Mouse (Mus musculus): ENCODE measurements around the gene Gpr179. TPM values are rescaled to one million over a fixed set of nuclear protein-coding genes. Genes with fewer than 3 reads are reported as not detected.
A peak's percentile ranks its signal among the peaks of the same experiment; 100 is the strongest.
"Not testable (repeated sequence)": the region's sequence is repeated elsewhere in the genome, so short reads cannot be mapped to it uniquely, and the experiment has no call there.

Gpr179 gene
- polyA plus RNA-seq, 1 experiment from 2014 or later, result 0.03 TPM

GRCm38 (mm10) chr11:97325224-97325623, 26.7 kb downstream of the Gpr179 start:
- H3K4me3 ChIP-seq (ENCODE audit: low read depth, low read length), result no peak overlapping the region
- H3K4me2 ChIP-seq (ENCODE audit: low read depth, low read length, severe bottlenecking), result no peak overlapping the region
- H3K9ac ChIP-seq (ENCODE audit: low read length), result no peak overlapping the region
- DNase-seq (ENCODE audit: low spot score) (no peak), ATAC-seq (replicated peaks; ENCODE audit: low FRiP score) (no peak)
- no peaks in the 10 kb centered on the region for H3K4me1 ChIP-seq (replicated peaks; ENCODE audit: control insufficient read depth, insufficient read depth, low read length)
- WGBS, result 75% methylated on average over 1 of the region's 1 CpGs
- H3K27ac ChIP-seq (ENCODE audit: low read depth, low read length), result no peak overlapping the region
- no peaks in the 10 kb centered on the region for H3K9me3 ChIP-seq (ENCODE audit: control insufficient read depth, low read length)
- no peaks in the 10 kb centered on the region for H3K27me3 ChIP-seq (ENCODE audit: control insufficient read depth, insufficient read depth, low read length)
- H3K36me3 ChIP-seq (ENCODE audit: control insufficient read depth, insufficient read depth, low read length), result peaks cover 4% of the 10 kb centered on the region; the same call in 1 of the 2 replicates

DNA sequence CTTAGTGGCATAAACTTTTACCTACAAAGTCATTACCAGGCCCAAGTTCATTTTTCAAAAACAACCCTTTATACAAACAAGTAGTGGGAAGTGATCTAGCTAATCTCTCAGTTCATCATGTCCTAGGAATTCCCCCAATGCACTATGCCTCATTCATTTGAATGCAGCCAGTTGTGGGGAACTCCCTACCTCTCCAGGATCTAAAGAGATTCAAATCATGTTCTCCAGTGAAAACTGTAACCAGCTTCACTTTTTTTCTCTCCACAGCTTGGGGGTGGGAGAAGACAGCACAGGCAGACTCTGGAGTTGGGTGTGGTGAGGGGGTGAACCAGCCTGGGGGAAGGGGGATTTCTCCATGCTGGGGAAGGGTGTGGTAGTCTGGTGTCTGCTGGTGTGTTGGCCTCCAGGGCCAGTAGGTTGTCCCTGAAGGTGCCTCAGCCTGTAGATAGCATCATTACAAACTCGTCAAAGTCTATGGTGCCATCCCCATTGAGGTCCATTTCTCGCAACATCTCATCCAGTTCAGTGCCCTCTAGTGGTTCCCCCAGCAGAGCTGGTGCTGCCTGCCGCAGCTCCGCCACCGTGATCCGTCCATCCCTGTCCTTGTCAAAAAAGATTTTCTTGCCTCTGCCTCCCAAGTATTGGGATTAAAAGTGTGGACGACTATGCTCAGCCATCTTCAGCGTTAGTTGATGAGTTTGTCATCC, 29.8 kb downstream of the Gpr179 start:
- not testable (repeated sequence) for H3K27me3 ChIP-seq (ENCODE audit: control insufficient read depth, insufficient read depth, low read length); H3K4me3 ChIP-seq (ENCODE audit: low read depth, low read length); ATAC-seq (replicated peaks; ENCODE audit: low FRiP score); H3K36me3 ChIP-seq (ENCODE audit: control insufficient read depth, insufficient read depth, low read length); H3K9ac ChIP-seq (ENCODE audit: low read length); H3K27ac ChIP-seq (ENCODE audit: low read depth, low read length); H3K4me2 ChIP-seq (ENCODE audit: low read depth, low read length, severe bottlenecking); DNase-seq (ENCODE audit: low spot score); H3K9me3 ChIP-seq (ENCODE audit: control insufficient read depth, low read length); H3K4me1 ChIP-seq (replicated peaks; ENCODE audit: control insufficient read depth, insufficient read depth, low read length)
- 82% methylated on average over 8 of the region's 8 CpGs for WGBS

DNA sequence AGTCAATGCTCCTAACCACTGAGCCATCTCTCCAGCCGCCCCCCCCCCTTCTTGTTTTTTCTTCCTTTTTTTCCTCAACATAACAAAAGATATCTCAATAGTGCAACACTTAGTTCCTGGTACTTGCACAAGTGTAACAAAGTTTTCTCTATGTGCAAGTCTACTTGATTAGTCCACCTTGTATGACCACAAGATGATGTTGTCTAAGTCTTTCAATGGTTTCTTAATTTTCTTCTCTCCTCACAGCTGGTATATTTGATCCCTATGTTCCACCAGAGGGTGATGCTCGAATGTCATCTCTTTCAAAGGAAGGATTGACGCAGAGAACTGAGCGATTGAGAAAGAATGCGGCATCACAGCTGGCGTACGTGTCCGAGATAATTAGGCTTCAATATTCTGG, 30.7 kb downstream of the Gpr179 start:
- H3K4me3 ChIP-seq (ENCODE audit: low read depth, low read length), result no peak overlapping the region
- H3K27me3 ChIP-seq (ENCODE audit: control insufficient read depth, insufficient read depth, low read length), result no peaks in the 10 kb centered on the region
- DNase-seq (ENCODE audit: low spot score), result no peak
- WGBS, result 93% methylated on average over 8 of the region's 8 CpGs
- no peaks in the 10 kb centered on the region; the same call in 1 of the 2 replicates for H3K36me3 ChIP-seq (ENCODE audit: control insufficient read depth, insufficient read depth, low read length)
- H3K9me3 ChIP-seq (ENCODE audit: control insufficient read depth, low read length), result no peaks in the 10 kb centered on the region
- H3K4me2 ChIP-seq (ENCODE audit: low read depth, low read length, severe bottlenecking), result no peak overlapping the region
- no peak overlapping the region for H3K27ac ChIP-seq (ENCODE audit: low read depth, low read length)
- ATAC-seq (replicated peaks; ENCODE audit: low FRiP score), result no peak
- no peaks in the 10 kb centered on the region for H3K4me1 ChIP-seq (replicated peaks; ENCODE audit: control insufficient read depth, insufficient read depth, low read length)
- H3K9ac ChIP-seq (ENCODE audit: low read length), result no peak overlapping the region

DNA sequence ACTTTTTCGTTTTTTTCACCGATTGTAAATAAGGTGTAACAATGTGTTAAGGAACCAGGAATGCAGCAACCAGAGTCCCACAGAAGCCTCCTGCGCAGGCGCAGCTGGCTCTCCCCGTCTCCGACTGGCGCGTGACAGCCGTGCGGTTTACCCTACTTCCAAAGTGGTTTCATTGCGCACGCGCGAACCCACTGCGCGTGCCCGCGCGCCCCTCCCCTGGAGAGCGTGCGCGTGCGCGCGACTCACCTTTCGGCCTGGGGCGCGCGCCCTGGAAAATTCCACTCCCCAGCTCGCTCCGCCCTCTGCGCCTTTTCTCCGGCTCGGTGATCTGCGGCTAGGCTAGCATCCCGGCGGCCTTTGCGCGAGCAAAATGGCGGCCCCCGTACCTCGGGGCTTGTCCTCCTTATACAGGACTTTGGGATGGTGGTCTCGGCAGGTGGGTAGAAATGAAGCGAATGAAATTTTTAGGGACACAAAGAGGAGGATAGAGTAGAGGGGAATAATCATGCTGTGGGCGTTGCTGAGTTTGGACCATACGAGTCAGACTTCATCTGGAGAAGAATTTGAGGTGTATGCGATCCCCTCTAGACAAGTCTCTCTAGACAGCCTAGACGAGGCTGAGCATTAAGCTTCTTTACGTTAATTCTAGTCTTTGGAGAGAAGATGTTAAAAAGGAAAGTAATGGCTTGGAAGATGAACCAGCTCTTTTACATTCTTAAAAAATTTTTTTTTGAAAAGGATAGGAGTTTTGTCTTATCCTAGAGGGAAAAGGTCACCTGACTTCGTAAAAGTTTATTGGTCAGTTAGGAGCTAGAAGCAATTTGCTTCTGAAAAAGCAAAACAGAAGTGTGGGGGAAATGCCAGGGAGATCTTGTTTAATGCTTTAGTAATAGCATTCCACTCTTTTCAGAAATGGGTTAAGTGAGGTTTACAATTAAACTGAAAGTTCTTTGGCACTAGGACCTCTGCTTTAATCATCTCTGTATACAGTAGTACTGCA, 36.1 kb downstream of the Gpr179 start, which contains the start of gene Mrpl45:
Gene Mrpl45, plus strand, starts transcription at position 213 of the 1,000 bp plus-strand sequence.
- under 1% methylated on average over 50 of the region's 50 CpGs for WGBS

GRCm38 (mm10) chr11:97314751-97315503, 37.0 kb downstream of the Gpr179 start:
- ATAC-seq (replicated peaks; ENCODE audit: low FRiP score), result no peak
- Histone ChIP-seq H3K9me3 (ENCODE audit: control insufficient read depth, low read length) (no peaks in the 10 kb centered on the region), H3K27me3 (ENCODE audit: control insufficient read depth, insufficient read depth, low read length) (no peaks in the 10 kb centered on the region), H3K4me2 (ENCODE audit: low read depth, low read length, severe bottlenecking) (peak overlapping the region; percentile 33; the same call in 1 of the 2 replicates), H3K9ac (ENCODE audit: low read length) (no peak overlapping the region; the same call in 1 of the 2 replicates), H3K27ac (ENCODE audit: low read depth, low read length) (no peak overlapping the region), H3K4me1 (replicated peaks; ENCODE audit: control insufficient read depth, insufficient read depth, low read length) (no peaks in the 10 kb centered on the region; the same call in 1 of the 2 replicates), H3K36me3 (ENCODE audit: control insufficient read depth, insufficient read depth, low read length) (no peaks in the 10 kb centered on the region), H3K4me3 (ENCODE audit: low read depth, low read length) (no peak overlapping the region; the same call in 1 of the 2 replicates)
- WGBS, result 49% methylated on average over 8 of the region's 8 CpGs
- DNase-seq (ENCODE audit: low spot score), result no peak

More for the DNA sequence above, 36.1 kb downstream of the Gpr179 start, which contains the start of gene Mrpl45:
- Histone ChIP-seq H3K27ac (ENCODE audit: low read depth, low read length) (no peak within 1 kb of the TSS), H3K9ac (ENCODE audit: low read length) (peak within 1 kb of the TSS; percentile 53), H3K36me3 (ENCODE audit: control insufficient read depth, insufficient read depth, low read length) (no peaks in the 10 kb centered on the region), H3K4me1 (replicated peaks; ENCODE audit: control insufficient read depth, insufficient read depth, low read length) (no peaks in the 10 kb centered on the region; the same call in 1 of the 2 replicates), H3K27me3 (ENCODE audit: control insufficient read depth, insufficient read depth, low read length) (no peaks in the 10 kb centered on the region), H3K4me3 (ENCODE audit: low read depth, low read length) (peak within 1 kb of the TSS; percentile 36), H3K4me2 (ENCODE audit: low read depth, low read length, severe bottlenecking) (peak within 1 kb of the TSS; percentile 51), H3K9me3 (ENCODE audit: control insufficient read depth, low read length) (no peaks in the 10 kb centered on the region)
- DNase-seq (ENCODE audit: low spot score) (peak; percentile 100), ATAC-seq (replicated peaks; ENCODE audit: low FRiP score) (peak; percentile 92)

GRCm38 (mm10) chr11:97314110-97314509, 37.8 kb downstream of the Gpr179 start:
- H3K4me1 ChIP-seq (replicated peaks; ENCODE audit: control insufficient read depth, insufficient read depth, low read length), result peaks cover 5% of the 10 kb centered on the region; the same call in 1 of the 2 replicates
- H3K9me3 ChIP-seq (ENCODE audit: control insufficient read depth, low read length), result no peaks in the 10 kb centered on the region
- no peaks in the 10 kb centered on the region for H3K27me3 ChIP-seq (ENCODE audit: control insufficient read depth, insufficient read depth, low read length)
- no peak overlapping the region for H3K4me2 ChIP-seq (ENCODE audit: low read depth, low read length, severe bottlenecking)
- H3K4me3 ChIP-seq (ENCODE audit: low read depth, low read length), result no peak overlapping the region
- no peak overlapping the region for H3K9ac ChIP-seq (ENCODE audit: low read length)
- no peaks in the 10 kb centered on the region for H3K36me3 ChIP-seq (ENCODE audit: control insufficient read depth, insufficient read depth, low read length)
- DNase-seq (ENCODE audit: low spot score) (no peak), ATAC-seq (replicated peaks; ENCODE audit: low FRiP score) (no peak)
- no peak overlapping the region for H3K27ac ChIP-seq (ENCODE audit: low read depth, low read length)
- 97% methylated on average over 3 of the region's 3 CpGs for WGBS

DNA sequence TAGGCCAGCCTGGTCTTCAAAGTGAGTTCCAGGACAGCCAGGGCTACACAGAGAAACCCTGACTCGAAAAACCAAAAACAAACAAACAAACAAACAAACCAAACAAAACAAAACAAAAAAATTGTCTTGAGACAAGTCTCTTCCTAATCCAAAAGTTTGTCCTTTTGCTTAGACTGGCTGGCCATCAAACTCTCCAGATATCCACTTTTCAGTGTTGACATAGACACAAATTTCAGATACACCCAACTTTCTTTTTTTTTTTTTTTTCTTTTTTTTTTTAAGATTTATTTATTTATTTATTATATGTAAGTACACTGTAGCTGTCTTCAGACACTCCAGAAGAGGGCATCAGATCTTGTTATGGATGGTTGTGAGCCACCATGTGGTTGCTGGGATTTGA, 39.0 kb downstream of the Gpr179 start:
- ATAC-seq (replicated peaks; ENCODE audit: low FRiP score); H3K9me3 ChIP-seq (ENCODE audit: control insufficient read depth, low read length); H3K4me1 ChIP-seq (replicated peaks; ENCODE audit: control insufficient read depth, insufficient read depth, low read length); H3K9ac ChIP-seq (ENCODE audit: low read length); H3K27me3 ChIP-seq (ENCODE audit: control insufficient read depth, insufficient read depth, low read length); H3K4me2 ChIP-seq (ENCODE audit: low read depth, low read length, severe bottlenecking); H3K27ac ChIP-seq (ENCODE audit: low read depth, low read length); DNase-seq (ENCODE audit: low spot score); H3K4me3 ChIP-seq (ENCODE audit: low read depth, low read length); H3K36me3 ChIP-seq (ENCODE audit: control insufficient read depth, insufficient read depth, low read length): not testable (repeated sequence)
- WGBS, result 88% methylated on average over 1 of the region's 1 CpGs

Data from forebrain, embryonic 11.5 days (tissue).